In the genomic region with DNA sequence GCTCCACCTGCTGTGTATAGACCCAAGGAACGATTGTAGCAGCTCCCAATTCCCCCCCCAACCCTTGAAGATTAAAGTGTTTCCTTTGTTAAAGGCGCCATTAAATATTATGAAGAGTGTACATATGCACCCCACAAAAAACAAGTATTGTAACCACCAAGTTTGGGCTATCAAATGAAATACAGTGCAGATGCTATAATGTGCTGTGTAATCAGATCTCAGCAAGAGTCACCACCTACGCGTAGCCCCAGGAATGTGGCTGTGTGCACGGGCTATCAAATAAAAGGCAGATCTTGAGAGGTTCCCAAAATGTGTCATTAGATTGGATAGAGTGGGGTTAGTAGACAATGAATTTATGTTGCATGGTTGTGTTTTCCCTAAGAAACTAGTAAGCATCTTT, we compare ENCODE assay signal across 8 mouse cellular contexts. TPM values are rescaled to one million over a fixed set of nuclear protein-coding genes. Genes with fewer than 3 reads are reported as not detected.
DNase-seq lines count a peak whose midpoint lies in the region; ATAC-seq and TF ChIP-seq lines count a peak whose summit lies in the region.

No protein-coding gene starts in this region.

- no peaks in the 10 kb centered on the region for H3K36me3 ChIP-seq in heart, adult 2 months (ENCODE audit: control insufficient read depth, insufficient read depth, low read length)
- H3K36me3 ChIP-seq in MEL (ENCODE audit: control insufficient read depth in 1 of 2, insufficient read depth in 2 of 2, low read length in 2 of 2) = peaks cover 0 to 25% of the 10 kb centered on the region in 2 experiments; a peak in 2 of 4 replicates
- no peaks in the 10 kb centered on the region for H3K36me3 ChIP-seq in hindbrain, embryonic 11.5 days (ENCODE audit: control insufficient read depth, insufficient read depth, low read length)
- H3K36me3 ChIP-seq in midbrain, embryonic 10.5 days = peaks cover 9% of the 10 kb centered on the region

- no peaks in the 10 kb centered on the region for H3K79me2 ChIP-seq in heart, adult 2 months (replicated peaks; ENCODE audit: control insufficient read depth, insufficient read depth, low read length)
- H3K79me2 ChIP-seq in MEL (ENCODE audit: control insufficient read depth, insufficient read depth, low read length, poor library complexity) = no peaks in the 10 kb centered on the region; the same call in 1 of the 2 replicates

- no peak for TF ChIP-seq CTCF in heart, adult 2 months (IDR thresholded peaks at IDR 0.05)
- TF ChIP-seq CTCF in MEL (IDR thresholded peaks at IDR 0.05 in 2 of 3, conservative IDR thresholded peaks at IDR 0.05 in 1 of 3; ENCODE audit: control insufficient read depth in 1 of 3, insufficient read depth in 1 of 3, low read depth in 2 of 3, low read length in 3 of 3, poor library complexity in 1 of 3, severe bottlenecking in 1 of 3) = no peak

- intact Hi-C loops in heart, adult 2 months (cut with DNase I) = loop anchor here (2.0 to 5.0 kb wide), 2 partner anchors 20 to 152 kb away; partner anchors contain the start of gene Tmem41a

- no peak for DNase-seq in heart, adult 2 months
- DNase-seq in heart, adult 9 months (ENCODE audit: low spot score in 2 of 2) = no peak
- peak; percentile 57 for DNase-seq in MEL (ENCODE audit: low read depth, low spot score)
- DNase-seq in hindbrain, embryonic 11.5 days (ENCODE audit: low spot score) = no peak
- DNase-seq in midbrain, embryonic 10.5 days (ENCODE audit: low spot score) = no peak
- DNase-seq in layer of hippocampus, postnatal 25 days (ENCODE audit: extremely low spot score in 1 of 2, low spot score in 1 of 2) = no peak
- DNase-seq in left cerebral cortex, adult 9 months (ENCODE audit: low spot score in 2 of 2) = no peak

- no peak for ATAC-seq in hindbrain, embryonic 11.5 days (ENCODE audit: low FRiP score)
- no peak for ATAC-seq in granulocyte monocyte progenitor cell, adult 5-6 weeks (replicated peaks; ENCODE audit: poor library complexity, severe bottlenecking)

- H3K27ac ChIP-seq in heart, adult 2 months = no peak overlapping the region
- H3K27ac ChIP-seq in MEL (ENCODE audit: control insufficient read depth, low read depth, low read length) = peak overlapping the region; percentile 63
- no peak overlapping the region for H3K27ac ChIP-seq in hindbrain, embryonic 11.5 days (ENCODE audit: low read depth, low read length)
- peak overlapping the region; percentile 91; the same call in 1 of the 2 replicates for H3K27ac ChIP-seq in midbrain, embryonic 10.5 days (replicated peaks)

- H3K4me2 ChIP-seq in hindbrain, embryonic 11.5 days (replicated peaks; ENCODE audit: low read depth, low read length) = peak overlapping the region; percentile 66

- peak overlapping the region; percentile 100 for H3K4me3 ChIP-seq in heart, adult 2 months
- H3K4me3 ChIP-seq in MEL (ENCODE audit: control insufficient read depth in 1 of 2, insufficient read depth in 1 of 2, low read depth in 2 of 2, low read length in 2 of 2) = peak overlapping the region; percentile 85 to 92
- peak overlapping the region; percentile 60 for H3K4me3 ChIP-seq in hindbrain, embryonic 11.5 days (ENCODE audit: low read depth, low read length)
- peak overlapping the region; percentile 81 for H3K4me3 ChIP-seq in midbrain, embryonic 10.5 days

- TF ChIP-seq POLR2A in heart, adult 2 months (IDR thresholded peaks at IDR 0.05; ENCODE audit: insufficient read depth, low read depth, low read length) = no peak
- TF ChIP-seq POLR2A in MEL (IDR thresholded peaks at IDR 0.05; ENCODE audit: control insufficient read depth in 1 of 2, insufficient read depth in 1 of 2, low read depth in 1 of 2, low read length in 2 of 2, poor library complexity in 1 of 2) = no peak

- no peaks in the 10 kb centered on the region for H3K9me3 ChIP-seq in MEL (replicated peaks; ENCODE audit: insufficient read depth, low read length)
- H3K9me3 ChIP-seq in hindbrain, embryonic 11.5 days (ENCODE audit: control insufficient read depth, low read length) = no peaks in the 10 kb centered on the region
- no peaks in the 10 kb centered on the region for H3K9me3 ChIP-seq in midbrain, embryonic 10.5 days (replicated peaks)

- no peaks in the 10 kb centered on the region for H3K27me3 ChIP-seq in heart, adult 2 months (ENCODE audit: control insufficient read depth, insufficient read depth, low read length)
- H3K27me3 ChIP-seq in MEL (ENCODE audit: control insufficient read depth in 1 of 2, insufficient read depth in 2 of 2, low read length in 2 of 2) = no peaks in the 10 kb centered on the region
- H3K27me3 ChIP-seq in hindbrain, embryonic 11.5 days (ENCODE audit: control insufficient read depth, insufficient read depth, low read length) = no peaks in the 10 kb centered on the region
- no peaks in the 10 kb centered on the region for H3K27me3 ChIP-seq in midbrain, embryonic 10.5 days (ENCODE audit: low read depth, poor library complexity, severe bottlenecking)

- TF ChIP-seq RAD21 in MEL (IDR thresholded peaks at IDR 0.05; ENCODE audit: low read depth, low read length) = no peak

- no peak overlapping the region for H3K9ac ChIP-seq in heart, adult 2 months (ENCODE audit: low read depth, low read length)
- H3K9ac ChIP-seq in MEL (ENCODE audit: control insufficient read depth, low read depth, low read length, poor library complexity, severe bottlenecking) = peak overlapping the region; percentile 62
- H3K9ac ChIP-seq in hindbrain, embryonic 11.5 days (ENCODE audit: low read depth, low read length) = no peak overlapping the region; the same call in 1 of the 2 replicates

- peaks cover 1% of the 10 kb centered on the region for H3K4me1 ChIP-seq in heart, adult 2 months (ENCODE audit: control insufficient read depth, insufficient read depth, low read length)
- H3K4me1 ChIP-seq in MEL (ENCODE audit: control insufficient read depth in 1 of 2, insufficient read depth in 2 of 2, low read length in 2 of 2) = peaks cover 3 to 7% of the 10 kb centered on the region in 2 experiments; a peak in 2 of 4 replicates
- no peaks in the 10 kb centered on the region; the same call in 1 of the 2 replicates for H3K4me1 ChIP-seq in hindbrain, embryonic 11.5 days (replicated peaks; ENCODE audit: control insufficient read depth, insufficient read depth, low read length)
- peaks cover 15% of the 10 kb centered on the region for H3K4me1 ChIP-seq in midbrain, embryonic 10.5 days

- no peak for TF ChIP-seq EP300 in heart, adult 2 months (IDR thresholded peaks at IDR 0.05; ENCODE audit: insufficient read depth, low read depth, low read length)
- peak; percentile 54 to 65 for TF ChIP-seq EP300 in MEL (IDR thresholded peaks at IDR 0.05; ENCODE audit: low read depth in 1 of 2, low read length in 2 of 2)

- 35% methylated on average over 5 of the region's 5 CpGs for WGBS in heart, adult 2 months
- 23% methylated on average over 5 of the region's 5 CpGs for WGBS in hindbrain, embryonic 11.5 days
- WGBS in midbrain, embryonic 10.5 days = 35% methylated on average over 5 of the region's 5 CpGs

TF ChIP-seq in MEL, 35 proteins besides CTCF, POLR2A, EP300 and RAD21 (continues in another document):
- TF ChIP-seq NELFE (IDR thresholded peaks at IDR 0.05; ENCODE audit: low read depth, low read length) (0 out of 2 replicates have a peak, but pooled peaks have one; percentile 35), MAZ (IDR thresholded peaks at IDR 0.05; ENCODE audit: low read depth, low read length) (no peak), CHD2 (IDR thresholded peaks at IDR 0.05; ENCODE audit: low read length) (no peak), ZC3H11A (IDR thresholded peaks at IDR 0.05; ENCODE audit: low read depth, low read length) (no peak), BHLHE40 (IDR thresholded peaks at IDR 0.05; ENCODE audit: borderline replicate concordance, low read depth, low read length) (peak; percentile 51; the same call in 1 of the 2 replicates), USF1 (IDR thresholded peaks at IDR 0.05; ENCODE audit: low read depth, low read length) (no peak), MAX (IDR thresholded peaks at IDR 0.05; ENCODE audit: low read length) (peak; percentile 62; the same call in 1 of the 2 replicates), MYB (IDR thresholded peaks at IDR 0.05; ENCODE audit: low read depth, low read length) (peak; percentile 24; the same call in 1 of the 2 replicates), HCFC1 (IDR thresholded peaks at IDR 0.05; ENCODE audit: low read depth, low read length) (0 out of 2 replicates have a peak, but pooled peaks have one; percentile 41), ELF1 (IDR thresholded peaks at IDR 0.05; ENCODE audit: low read depth, low read length) (no peak), RCOR1 (IDR thresholded peaks at IDR 0.05; ENCODE audit: low read depth, low read length) (no peak), NRF1 (IDR thresholded peaks at IDR 0.05; ENCODE audit: insufficient read depth, low read depth, low read length, poor library complexity, severe bottlenecking) (no peak), ZKSCAN1 (IDR thresholded peaks at IDR 0.05; ENCODE audit: low read depth, low read length) (no peak), POLR2AphosphoS5 (IDR thresholded peaks at IDR 0.05; ENCODE audit: borderline replicate concordance, low read depth, low read length) (no peak)

RNA-seq across cellular contexts. Expression of gene Map3k13, which starts 0.9 kb away (rescaled TPM):
- total RNA-seq in heart, adult 2 months (2021) = under 1 TPM; 0.96 to 0.97 TPM
- polyA plus RNA-seq in heart, adult 2 months (2012; rRNA removed) = 0.62 and 1.1 TPM in 2 replicates
- total RNA-seq in MEL (2012; rRNA removed) = 0.20 and 0.23 TPM in 2 replicates
- under 1 TPM in 1 of 2 experiments, not detected in 1; 0.82 TPM for polyA plus RNA-seq in MEL (2012; ENCODE audit: insufficient read depth in 1 of 2, insufficient read length in 2 of 2, low read depth in 1 of 2, low replicate concordance in 2 of 2, missing spikeins in 1 of 2)
- 7.5 and 7.8 TPM in 2 replicates for polyA plus RNA-seq in hindbrain, embryonic 11.5 days (2014; fragmentation: Nextera tagmentation; extraction: Ambion mirVana)
- polyA plus RNA-seq in midbrain, embryonic 10.5 days (2016; fragmentation: Nextera tagmentation; extraction: Ambion mirVana) = 2.1 and 4.2 TPM in 2 replicates
- total RNA-seq in layer of hippocampus, postnatal 25 days (2021) = 10 to 100 TPM; 13.5 to 15.5 TPM
- 0.64 TPM in 1 of 2 replicates, not detected in the other for total RNA-seq in granulocyte monocyte progenitor cell, adult 5-6 weeks (2014; fragmentation: Nextera tagmentation)
- total RNA-seq in granulocyte monocyte progenitor cell, adult 5-6 weeks (2017) = 0.22 TPM in 1 of 2 replicates, not detected in the other

RNA-seq across cellular contexts. Expression of gene Ehhadh, which starts 7.5 kb away (rescaled TPM):
- 10 to 100 TPM; 13.6 to 16.9 TPM for total RNA-seq in heart, adult 2 months (2021)
- 6.6 and 10.7 TPM in 2 replicates for polyA plus RNA-seq in heart, adult 2 months (2012; rRNA removed)
- total RNA-seq in MEL (2012; rRNA removed) = 4.3 and 5.3 TPM in 2 replicates
- polyA plus RNA-seq in MEL (2012; ENCODE audit: insufficient read depth in 1 of 2, insufficient read length in 2 of 2, low read depth in 1 of 2, low replicate concordance in 2 of 2, missing spikeins in 1 of 2) = 1 to 10 TPM in 1 of 2 experiments, not detected in 1; 6.6 TPM
- polyA plus RNA-seq in hindbrain, embryonic 11.5 days (2014; fragmentation: Nextera tagmentation; extraction: Ambion mirVana) = 1.9 and 2.7 TPM in 2 replicates
- polyA plus RNA-seq in midbrain, embryonic 10.5 days (2016; fragmentation: Nextera tagmentation; extraction: Ambion mirVana) = 2.4 and 2.5 TPM in 2 replicates
- 1 to 10 TPM; 1.4 to 1.8 TPM for total RNA-seq in layer of hippocampus, postnatal 25 days (2021)
- 1.8 and 5.1 TPM in 2 replicates for total RNA-seq in granulocyte monocyte progenitor cell, adult 5-6 weeks (2014; fragmentation: Nextera tagmentation)
- total RNA-seq in granulocyte monocyte progenitor cell, adult 5-6 weeks (2017) = 2.2 and 2.8 TPM in 2 replicates

Comparison
In these comparisons a context has a peak if more than half of its experiments do, and no peak if none do; other contexts are left out.
1. H3K27ac ChIP-seq: peak in MEL (single experiment) and midbrain, embryonic 10.5 days (single experiment); none in heart, adult 2 months (single experiment) and hindbrain, embryonic 11.5 days (single experiment).
2. RNA of gene Map3k13, which starts 0.9 kb away (total RNA-seq): 13.5 to 15.5 TPM in layer of hippocampus, postnatal 25 days; 0.96 to 0.97 TPM in heart, adult 2 months, 0.20 to 0.23 TPM in MEL and 0.22 to 0.64 TPM in granulocyte monocyte progenitor cell, adult 5-6 weeks; every median in the first group is over 4 times any median in the second.
3. Peak in every context shown above with its lines, with median percentiles within 50 percentile points of each other: H3K4me3 ChIP-seq.